Mouse (Mus musculus) heart, postnatal 14 days (tissue): ENCODE results near the gene Nbea. TPM values are rescaled to one million over a fixed set of nuclear protein-coding genes. Genes with fewer than 3 reads are reported as not detected.

Experiments
- DNase-seq, 2 experiments: peaks; one replicate each; pipeline ENCODE4 v3.0.0; 2021 to 2022
- intact Hi-C: fragments of 180-260 bp; cut with DNase I; formaldehyde crosslinking; loops from one replicate; pipeline ENCODE4 v1.15.1; 2025
- total RNA-seq, 2 experiments: library from RNA; stranded (reverse); gene quantifications; 2 replicates each; pipeline ENCODE4 v1.2.3; 2021

Gene Nbea
- total RNA-seq, 2 experiments from 2014 or later, result 18.5 to 19.9 TPM

GRCm38 (mm10) chr3:55786835-55787486 lies 396.5 kb downstream of the Nbea start:
- intact Hi-C loops, result loop anchor here (10.0 kb wide), 1 partner anchor 262 kb away; no protein-coding TSS in a partner anchor
- no peak for DNase-seq

DNA sequence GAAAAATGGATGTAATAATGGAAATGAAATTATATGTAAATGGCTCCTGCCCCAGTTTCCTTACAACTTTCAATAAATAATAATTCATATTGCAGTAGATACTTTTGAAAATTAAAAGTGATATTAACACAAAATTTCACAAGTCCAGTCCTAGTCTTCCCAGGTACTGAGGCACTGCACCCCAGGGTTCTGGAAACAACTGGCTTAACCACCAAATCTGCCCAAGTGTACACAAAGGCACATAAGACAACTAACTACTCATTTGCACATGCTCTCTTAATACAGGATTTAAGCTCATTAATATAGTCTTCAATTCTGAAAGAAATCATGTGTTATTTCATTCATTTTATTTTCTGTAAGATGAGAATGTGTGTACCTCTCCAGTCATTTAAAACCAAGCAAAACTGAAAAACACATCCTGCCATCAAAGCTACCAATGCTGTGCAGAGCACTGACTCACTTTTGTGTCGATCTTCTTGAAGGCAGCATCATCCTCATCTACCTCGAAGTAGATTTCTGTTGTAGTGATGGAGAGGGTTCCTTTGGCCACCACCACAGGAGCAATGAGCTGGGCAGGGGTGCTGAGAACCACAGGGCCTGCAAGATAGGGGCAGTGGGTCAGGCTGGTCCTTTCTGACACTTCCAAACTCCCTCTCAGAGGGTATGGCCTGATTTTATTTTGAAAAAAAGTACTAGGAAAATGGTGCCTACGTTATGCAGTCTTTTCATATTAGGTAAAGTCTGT lies 397.3 kb downstream of the Nbea start:
- intact Hi-C loops, result loop anchor here (10.0 kb wide), 1 partner anchor 261 kb away; no protein-coding TSS in a partner anchor
- DNase-seq, result no peak

- intact Hi-C loops, result loop anchor here (10.0 kb wide), 1 partner anchor 261 kb away; no protein-coding TSS in a partner anchor
- no peak for DNase-seq
Observed at GRCm38 (mm10) chr3:55785266-55785980, 398.1 kb downstream of the Nbea start.

GRCm38 (mm10) chr3:55784101-55784500 lies 399.4 kb downstream of the Nbea start:
- no peak for DNase-seq

DNA sequence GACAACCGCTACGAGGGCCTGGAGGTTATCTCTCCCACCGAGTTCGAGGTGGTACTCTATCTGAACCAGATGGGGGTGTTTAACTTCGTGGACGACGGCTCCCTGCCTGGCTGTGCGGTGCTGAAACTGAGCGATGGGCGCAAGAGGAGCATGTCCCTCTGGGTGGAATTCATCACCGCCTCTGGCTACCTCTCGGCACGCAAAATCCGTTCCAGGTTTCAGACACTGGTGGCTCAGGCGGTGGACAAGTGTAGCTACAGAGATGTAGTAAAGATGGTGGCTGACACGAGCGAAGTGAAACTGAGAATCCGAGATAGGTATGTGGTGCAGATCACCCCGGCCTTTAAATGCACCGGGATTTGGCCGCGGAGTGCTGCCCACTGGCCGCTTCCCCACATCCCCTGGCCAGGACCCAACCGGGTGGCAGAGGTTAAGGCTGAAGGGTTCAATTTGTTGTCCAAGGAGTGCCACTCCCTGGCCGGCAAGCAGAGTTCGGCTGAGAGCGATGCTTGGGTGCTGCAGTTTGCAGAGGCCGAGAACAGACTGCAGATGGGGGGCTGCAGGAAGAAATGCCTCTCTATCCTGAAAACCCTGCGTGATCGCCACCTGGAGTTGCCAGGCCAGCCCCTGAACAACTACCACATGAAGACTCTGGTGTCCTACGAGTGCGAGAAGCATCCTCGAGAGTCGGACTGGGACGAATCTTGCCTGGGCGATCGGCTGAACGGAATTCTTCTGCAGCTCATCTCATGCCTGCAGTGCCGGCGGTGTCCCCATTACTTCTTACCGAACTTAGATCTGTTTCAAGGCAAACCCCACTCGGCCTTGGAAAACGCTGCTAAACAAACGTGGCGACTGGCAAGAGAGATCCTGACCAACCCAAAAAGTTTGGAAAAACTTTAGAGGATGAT lies 400.1 kb downstream of the Nbea start:
- DNase-seq, result peak; percentile 9 to 13
- intact Hi-C loops, result loop anchor here (10.0 kb wide), 1 partner anchor 259 kb away; no protein-coding TSS in a partner anchor

More at GRCm38 (mm10) chr3:55784101-55784500, 399.4 kb downstream of the Nbea start:
- intact Hi-C loops, result loop anchor here (10.0 kb wide), 1 partner anchor 259 kb away; no protein-coding TSS in a partner anchor

DNA sequence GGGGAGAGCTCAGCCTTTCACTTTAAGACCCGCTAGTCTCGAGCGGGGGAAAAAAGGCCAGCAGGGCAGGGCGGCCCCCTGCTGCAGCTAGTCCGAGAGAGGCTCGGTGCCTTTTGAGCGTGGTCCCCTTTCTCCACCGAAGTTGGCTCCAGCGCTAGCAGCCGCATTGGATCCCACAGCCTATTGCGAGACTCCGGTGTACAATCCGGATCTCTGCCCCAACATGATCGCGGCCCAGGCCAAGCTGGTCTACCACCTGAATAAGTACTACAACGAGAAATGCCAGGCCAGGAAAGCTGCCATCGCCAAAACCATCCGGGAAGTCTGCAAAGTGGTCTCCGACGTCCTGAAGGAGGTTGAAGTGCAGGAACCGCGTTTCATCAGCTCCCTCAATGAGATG lies 400.7 kb downstream of the Nbea start:
- intact Hi-C loops, result loop anchor here (10.0 kb wide), 1 partner anchor 258 kb away; no protein-coding TSS in a partner anchor
- DNase-seq, result no peak

DNA sequence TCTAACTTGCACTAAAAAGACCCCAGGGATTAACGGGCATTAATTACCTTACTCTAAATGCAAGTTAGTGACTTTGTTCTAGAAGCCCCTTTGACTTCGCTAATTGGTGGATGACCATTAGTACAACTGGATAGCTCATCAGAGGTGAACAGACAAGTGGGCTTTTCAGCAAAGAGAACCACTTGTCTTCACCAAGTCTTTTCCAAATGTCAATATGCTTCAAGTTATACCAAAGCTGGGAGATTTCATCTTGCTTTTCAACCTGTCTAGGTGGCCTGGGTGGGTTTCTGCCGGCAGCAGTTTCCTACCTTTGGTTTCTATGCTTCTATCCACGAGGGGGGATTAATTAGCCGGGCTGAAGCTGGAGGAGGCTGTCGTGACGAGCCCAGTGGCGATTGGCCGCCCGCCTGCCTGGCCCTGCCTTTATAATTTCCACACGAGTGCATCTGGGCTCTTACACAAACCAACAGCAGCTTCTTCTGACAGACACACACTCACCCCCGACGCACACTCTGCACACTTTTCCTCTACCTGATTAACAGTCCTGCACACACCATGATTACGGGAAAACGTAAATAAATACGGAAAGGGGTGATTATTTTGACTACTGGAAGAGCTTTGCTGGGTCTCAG lies 401.3 kb downstream of the Nbea start, which contains the start of gene Mab21l1:
Gene Mab21l1 (plus strand): TSS at position 455 of the 632 bp plus-strand sequence.
- intact Hi-C loops, result loop anchor here (10.0 kb wide), 1 partner anchor 257 kb away; no protein-coding TSS in a partner anchor
- peak; percentile 14 to 20 for DNase-seq

GRCm38 (mm10) chr3:55781429-55782055 lies 402.0 kb downstream of the Nbea start:
- DNase-seq, result no peak
- intact Hi-C loops, result loop anchor here (10.0 kb wide), 1 partner anchor 257 kb away; no protein-coding TSS in a partner anchor

GRCm38 (mm10) chr3:55780120-55781070 lies 403.1 kb downstream of the Nbea start:
- intact Hi-C loops, result loop anchor here (10.0 kb wide), 1 partner anchor 256 kb away; no protein-coding TSS in a partner anchor
- DNase-seq, result peak; percentile 6 to 17

- intact Hi-C loops, result no loop called here
- DNase-seq, result no peak
Observed at GRCm38 (mm10) chr3:55778764-55779730, 404.5 kb downstream of the Nbea start.

- intact Hi-C loops, result no loop called here
- no peak for DNase-seq
Observed at GRCm38 (mm10) chr3:55777501-55777900, 406.0 kb downstream of the Nbea start.

- no peak for DNase-seq
- intact Hi-C loops, result no loop called here
Observed at GRCm38 (mm10) chr3:55775753-55776152, 407.7 kb downstream of the Nbea start.

DNA sequence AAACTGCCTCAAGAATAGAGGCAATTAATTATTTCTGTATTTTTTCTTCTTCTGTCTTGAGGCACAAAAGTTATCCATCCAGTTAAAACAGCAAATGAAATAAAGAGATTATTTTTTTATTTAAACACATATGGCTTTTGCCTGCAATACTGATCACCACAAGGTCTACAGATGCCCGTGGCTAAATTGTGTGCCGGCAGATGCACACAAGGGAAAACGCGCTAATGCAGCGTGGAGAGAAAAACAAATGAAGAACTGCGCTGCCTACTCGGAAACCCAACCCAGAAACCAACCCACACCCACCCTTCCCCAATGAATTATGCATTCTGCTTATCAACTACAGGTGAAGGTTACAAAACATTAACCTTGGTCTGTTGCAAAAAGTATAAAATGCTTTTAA lies 408.3 kb downstream of the Nbea start:
- intact Hi-C loops, result no loop called here
- DNase-seq, result no peak

- DNase-seq, result no peak
- intact Hi-C loops, result no loop called here
Observed at GRCm38 (mm10) chr3:55774203-55774602, 409.3 kb downstream of the Nbea start.

GRCm38 (mm10) chr3:55769308-55769707 lies 414.2 kb downstream of the Nbea start:
- no peak for DNase-seq
- intact Hi-C loops, result no loop called here

GRCm38 (mm10) chr3:55768654-55769053 lies 414.8 kb downstream of the Nbea start:
- intact Hi-C loops, result no loop called here
- no peak for DNase-seq
